ENCODE assay signal across 26 mouse cellular contexts in the genomic region with DNA sequence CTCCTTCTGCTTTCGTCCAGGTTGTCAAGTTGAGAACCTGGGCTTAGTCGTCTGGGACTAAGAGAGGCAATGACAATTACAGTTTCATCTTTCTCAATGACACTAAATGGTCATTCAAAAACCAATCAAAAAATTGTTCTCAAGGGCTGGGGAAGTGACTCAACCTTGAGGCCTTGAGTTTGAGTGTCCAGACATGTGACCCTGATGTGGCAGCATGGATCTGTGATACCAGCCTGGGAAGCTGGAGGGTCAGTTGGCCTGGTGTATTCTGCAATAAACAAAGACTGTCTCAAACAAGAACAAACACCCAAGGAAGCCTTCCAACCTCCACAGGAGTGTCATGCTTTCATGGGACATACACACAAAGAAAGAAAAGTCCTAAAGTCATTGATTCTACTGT. TPM values are rescaled to one million over a fixed set of nuclear protein-coding genes. Genes with fewer than 3 reads are reported as not detected.
DNase-seq lines count a peak whose midpoint lies in the region; ATAC-seq lines count a peak whose summit lies in the region.
"Had no signal": no experiment of that assay in that cellular context is flagged by ENCODE, and none has a peak within 500 bp of the region (broad histone marks: within the 10 kb centered on the region; RNA-seq: fewer than 3 reads in every experiment).

No protein-coding gene starts in this region.

- H3K4me1 ChIP-seq in midbrain, embryonic 11.5 days (ENCODE audit: control insufficient read depth, insufficient read depth, low read length) = no peaks in the 10 kb centered on the region
- H3K4me1 ChIP-seq in midbrain, embryonic 16.5 days (ENCODE audit: control insufficient read depth, insufficient read depth, low read length) = no peaks in the 10 kb centered on the region
- H3K4me1 ChIP-seq: forebrain, embryonic 13.5 days; hindbrain, embryonic 10.5 days; hindbrain, embryonic 13.5 days had no signal

- no peaks in the 10 kb centered on the region for H3K9me3 ChIP-seq in midbrain, embryonic 11.5 days (ENCODE audit: control insufficient read depth, low read length)
- H3K9me3 ChIP-seq in midbrain, embryonic 16.5 days (replicated peaks; ENCODE audit: control insufficient read depth, low read length, poor library complexity, severe bottlenecking) = no peaks in the 10 kb centered on the region
- H3K9me3 ChIP-seq: forebrain, embryonic 10.5 days; forebrain, embryonic 13.5 days; heart, embryonic 15.5 days; hindbrain, embryonic 10.5 days; hindbrain, embryonic 13.5 days; intestine, embryonic 15.5 days had no signal

- WGBS in midbrain, embryonic 11.5 days = 87% methylated on average over 2 of the region's 2 CpGs
- WGBS in midbrain, embryonic 16.5 days = 87% methylated on average over 2 of the region's 2 CpGs

- ATAC-seq in midbrain, embryonic 11.5 days (ENCODE audit: low FRiP score) = no peak
- ATAC-seq in midbrain, embryonic 16.5 days = no peak
- ATAC-seq in frontal cortex, adult (ENCODE audit: low TSS enrichment) = no peak
- ATAC-seq: activated CD4-positive, CD25-positive, alpha-beta regulatory T cell, adult 4 months; forebrain, embryonic 13.5 days; forebrain, embryonic 16.5 days; hindbrain, embryonic 16.5 days; intestine, embryonic 15.5 days had no signal

- no peak overlapping the region for H3K4me3 ChIP-seq in midbrain, embryonic 11.5 days (ENCODE audit: low read depth, low read length)
- no peak overlapping the region for H3K4me3 ChIP-seq in midbrain, embryonic 16.5 days (ENCODE audit: low read depth, low read length)
- H3K4me3 ChIP-seq: forebrain, embryonic 10.5 days; forebrain, embryonic 13.5 days; gastrocnemius, adult 2 months; heart, embryonic 15.5 days; hindbrain, embryonic 10.5 days; hindbrain, embryonic 13.5 days; intestine, embryonic 15.5 days had no signal

- no peaks in the 10 kb centered on the region for H3K27me3 ChIP-seq in midbrain, embryonic 11.5 days (ENCODE audit: control insufficient read depth, insufficient read depth, low read length)
- no peaks in the 10 kb centered on the region for H3K27me3 ChIP-seq in midbrain, embryonic 16.5 days (ENCODE audit: control insufficient read depth, insufficient read depth, low read depth, low read length)
- H3K27me3 ChIP-seq: forebrain, embryonic 13.5 days; heart, embryonic 15.5 days; hindbrain, embryonic 13.5 days; intestine, embryonic 15.5 days had no signal

- no peaks in the 10 kb centered on the region for H3K36me3 ChIP-seq in midbrain, embryonic 11.5 days (ENCODE audit: control insufficient read depth, insufficient read depth, low read length)
- no peaks in the 10 kb centered on the region for H3K36me3 ChIP-seq in midbrain, embryonic 16.5 days (ENCODE audit: control insufficient read depth, insufficient read depth, low read length)
- H3K36me3 ChIP-seq: intestine, embryonic 15.5 days had no signal

- H3K9ac ChIP-seq in midbrain, embryonic 11.5 days (ENCODE audit: low read length) = no peak overlapping the region
- no peak overlapping the region for H3K9ac ChIP-seq in midbrain, embryonic 16.5 days (ENCODE audit: low read depth, low read length)
- H3K9ac ChIP-seq: forebrain, embryonic 13.5 days; heart, embryonic 15.5 days; hindbrain, embryonic 13.5 days; intestine, embryonic 15.5 days had no signal

- H3K27ac ChIP-seq in midbrain, embryonic 11.5 days (ENCODE audit: low read depth, low read length) = no peak overlapping the region
- no peak overlapping the region for H3K27ac ChIP-seq in midbrain, embryonic 16.5 days (ENCODE audit: low read length)
- H3K27ac ChIP-seq: forebrain, embryonic 10.5 days; forebrain, embryonic 13.5 days; gastrocnemius, adult 2 months; heart, embryonic 15.5 days; hindbrain, embryonic 10.5 days; hindbrain, embryonic 13.5 days; intestine, embryonic 15.5 days had no signal

- peak; percentile 80 for DNase-seq in midbrain, embryonic 11.5 days (ENCODE audit: low spot score, missing footprints)
- DNase-seq in adrenal gland, postnatal 10 days = peak; percentile 49
- peak; percentile 51 to 72 for DNase-seq in adrenal gland, postnatal 36 days
- DNase-seq in layer of hippocampus, adult 18-20 months (ENCODE audit: low spot score in 2 of 2) = no peak
- DNase-seq: cerebellum, adult 11-12 months; cerebellum, adult 8-10 months; cerebellum, postnatal 10 days; cerebellum, postnatal 36 days; gastrocnemius, adult 2 months; gastrocnemius, postnatal 14 days; heart, adult 11 months; heart, postnatal 10 days; heart, postnatal 36 days; kidney, adult 18-20 months had no signal

- no peak overlapping the region for H3K4me2 ChIP-seq in midbrain, embryonic 11.5 days
- H3K4me2 ChIP-seq in midbrain, embryonic 16.5 days (ENCODE audit: low read length) = no peak overlapping the region
- H3K4me2 ChIP-seq: forebrain, embryonic 13.5 days; heart, embryonic 11.5 days; heart, embryonic 15.5 days; hindbrain, embryonic 13.5 days; intestine, embryonic 15.5 days had no signal

RNA-seq across cellular contexts. Expression of gene Abhd10, which starts 50.0 kb away (rescaled TPM):
- polyA plus RNA-seq in midbrain, embryonic 11.5 days (2014; fragmentation: Nextera tagmentation; extraction: Ambion mirVana) = 48.2 and 48.5 TPM in 2 replicates
- polyA plus RNA-seq in midbrain, embryonic 16.5 days (2015; fragmentation: Nextera tagmentation; extraction: Ambion mirVana) = 42.3 and 42.6 TPM in 2 replicates
- 10 to 100 TPM; 23.0 to 26.4 TPM for total RNA-seq in adrenal gland, postnatal 10 days (2021)
- total RNA-seq in adrenal gland, postnatal 36 days (2021) = 10 to 100 TPM; 17.0 to 28.8 TPM
- total RNA-seq in layer of hippocampus, adult 18-20 months (2021) = 10 to 100 TPM; 18.0 to 20.5 TPM

Comparison
In these comparisons a context has a peak if more than half of its experiments do, and no peak if none do; other contexts are left out.
1. DNase-seq: peak in midbrain, embryonic 11.5 days (single experiment), adrenal gland, postnatal 10 days (single experiment) and adrenal gland, postnatal 36 days (2 of 2); none in layer of hippocampus, adult 18-20 months (0 of 2).